ENCODE assay signal across 10 mouse cellular contexts in genomic region chr10:88166158-88166557, GRCm38 (mm10). TPM values are rescaled to one million over a fixed set of nuclear protein-coding genes. Genes with fewer than 3 reads are reported as not detected.
DNase-seq lines count a peak whose midpoint lies in the region; ATAC-seq and TF ChIP-seq lines count a peak whose summit lies in the region.
"Had no signal": no experiment of that assay in that cellular context is flagged by ENCODE, and none has a peak within 500 bp of the region (broad histone marks: within the 10 kb centered on the region; RNA-seq: fewer than 3 reads in every experiment).

No protein-coding gene starts in this region.

- no peak overlapping the region for H3K4me3 ChIP-seq in left cerebral cortex, adult 2 months

- no peak for DNase-seq in left cerebral cortex, adult 2 months (ENCODE audit: extremely low spot score in 1 of 2, low spot score in 2 of 2)
- no peak for DNase-seq in left cerebral cortex, adult 9 months (ENCODE audit: low spot score in 2 of 2)
- DNase-seq in CD4-positive, CD25-positive, alpha-beta regulatory T cell, adult 2 months (ENCODE audit: low read depth, low spot score) = peak; percentile 51
- peak; percentile 65 for DNase-seq in R1 (ENCODE audit: low read depth, low spot score)
- no peak for DNase-seq in gastrocnemius, postnatal 25 days
- no peak for DNase-seq in heart, adult 11 months
- no peak for DNase-seq in right cerebral cortex, postnatal 36 days (ENCODE audit: low spot score in 2 of 2)
- DNase-seq: heart, postnatal 4 days; left cerebral cortex, postnatal 4 days had no signal

- ATAC-seq in neutrophil, adult 5-6 weeks (ENCODE audit: extremely low read depth, insufficient number of reproducible peaks, low FRiP score, poor library complexity, severe bottlenecking) = 0 out of 2 replicates have a peak, but pooled peaks have one; percentile 44

- no peak overlapping the region for H3K27ac ChIP-seq in left cerebral cortex, adult 2 months

- TF ChIP-seq CTCF in left cerebral cortex, adult 2 months (IDR thresholded peaks at IDR 0.05) = peak; percentile 35

- intact Hi-C loops in left cerebral cortex, adult 2 months (cut with DNase I) = no loop called here

RNA-seq across cellular contexts. Expression of gene Nup37, which starts 19.4 kb away (rescaled TPM):
- total RNA-seq in left cerebral cortex, adult 2 months (2021) = 1 to 10 TPM; 6.8 to 6.9 TPM
- 11.9 and 14.1 TPM in 2 replicates for total RNA-seq in neutrophil, adult 5-6 weeks (2017)
- 1 to 10 TPM; 4.8 to 5.8 TPM for total RNA-seq in gastrocnemius, postnatal 25 days (2021)

RNA-seq across cellular contexts. Expression of gene Parpbp, which starts 19.4 kb away (rescaled TPM):
- total RNA-seq in left cerebral cortex, adult 2 months (2021) = under 1 TPM; 0.54 to 0.72 TPM
- total RNA-seq in neutrophil, adult 5-6 weeks (2017) = 0.49 and 1.3 TPM in 2 replicates
- total RNA-seq in gastrocnemius, postnatal 25 days (2021) = under 1 TPM; 0.08 to 0.13 TPM

RNA-seq across cellular contexts. Expression of gene Washc3, which starts 34.7 kb away (rescaled TPM):
- total RNA-seq in left cerebral cortex, adult 2 months (2021) = 10 to 100 TPM; 20.1 to 23.0 TPM
- 13.7 and 24.8 TPM in 2 replicates for total RNA-seq in neutrophil, adult 5-6 weeks (2017)
- 10 to 100 TPM; 30.2 to 34.2 TPM for total RNA-seq in gastrocnemius, postnatal 25 days (2021)

Comparison
In these comparisons a context has a peak if more than half of its experiments do, and no peak if none do; other contexts are left out.
1. DNase-seq: peak in CD4-positive, CD25-positive, alpha-beta regulatory T cell, adult 2 months (single experiment) and R1 (single experiment); none in left cerebral cortex, adult 2 months (0 of 2), left cerebral cortex, adult 9 months (0 of 2), gastrocnemius, postnatal 25 days (single experiment), heart, adult 11 months (single experiment) and right cerebral cortex, postnatal 36 days (0 of 2).